Mouse (Mus musculus) fibroblast of lung, adult 2 months (primary cell): Measurements from ENCODE around the gene Vrtn.

Experiments used
- DNase-seq: peaks from one replicate; pipeline ENCODE4 v3.0.0-alpha.2; 2011; ENCODE audit warnings: low read depth

Gene Vrtn

DNA sequence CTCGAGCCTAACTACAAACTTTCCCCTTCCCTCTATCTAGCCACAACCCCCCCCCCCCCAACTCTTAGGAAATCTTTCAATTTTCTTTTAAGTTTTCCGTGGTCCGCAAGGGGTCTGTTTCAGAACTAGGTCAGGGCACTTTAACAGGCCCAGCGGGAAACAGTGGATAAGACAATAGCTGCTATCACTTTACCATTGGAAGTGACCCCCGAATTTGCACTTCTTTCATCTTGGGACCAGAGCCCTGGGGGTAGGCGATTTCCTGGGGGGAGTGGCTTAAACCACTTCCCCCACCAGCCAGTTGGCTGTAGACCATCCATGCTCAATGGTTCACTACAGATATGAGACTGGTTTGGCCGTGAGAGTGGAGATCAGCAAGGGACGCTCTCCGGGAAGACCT is at the start of gene Vrtn:
Gene Vrtn, plus strand, starts transcription at position 366 of the 400 bp plus-strand sequence.
- no peak for DNase-seq

DNA sequence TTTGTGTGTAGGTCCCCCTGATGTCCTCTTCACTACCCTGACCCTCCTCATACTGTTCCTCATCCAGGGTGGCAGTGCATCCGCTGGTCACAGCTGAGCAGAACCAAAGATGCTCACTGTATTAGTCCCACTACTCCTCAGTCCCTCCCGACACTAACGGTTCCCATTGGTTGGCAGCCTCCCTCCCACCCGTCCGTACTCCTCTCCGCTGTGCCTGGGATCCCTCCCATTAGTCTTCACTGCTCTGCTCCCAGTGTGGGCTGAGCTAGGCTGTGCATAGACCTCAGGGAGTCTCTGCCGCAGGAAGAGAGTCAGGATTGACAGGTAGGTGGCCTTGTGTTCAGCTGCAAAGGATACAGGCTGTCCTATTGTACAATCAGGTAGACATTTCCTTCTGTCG is 42.5 kb upstream of the Vrtn start:
- DNase-seq: no peak

DNA sequence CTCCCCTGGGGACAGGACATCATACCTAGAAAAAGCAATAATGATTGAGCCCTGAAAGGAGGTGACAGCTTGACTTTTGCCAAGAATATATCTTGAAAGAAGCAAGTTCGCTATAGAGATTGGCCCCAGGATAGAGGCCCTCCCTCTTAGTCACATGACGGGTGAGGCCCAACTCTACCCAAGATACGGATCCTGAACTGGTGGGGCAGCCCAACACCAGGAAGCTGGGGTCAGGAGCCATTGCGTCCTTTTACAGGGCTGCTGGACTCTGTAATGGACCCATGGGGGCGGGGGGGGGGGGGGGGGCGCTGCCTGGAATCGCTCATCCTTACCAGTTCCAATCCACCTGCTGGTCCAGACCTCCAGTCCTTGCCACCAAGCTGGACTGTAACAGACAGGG is 36.8 kb upstream of the Vrtn start:
- no peak for DNase-seq

DNA sequence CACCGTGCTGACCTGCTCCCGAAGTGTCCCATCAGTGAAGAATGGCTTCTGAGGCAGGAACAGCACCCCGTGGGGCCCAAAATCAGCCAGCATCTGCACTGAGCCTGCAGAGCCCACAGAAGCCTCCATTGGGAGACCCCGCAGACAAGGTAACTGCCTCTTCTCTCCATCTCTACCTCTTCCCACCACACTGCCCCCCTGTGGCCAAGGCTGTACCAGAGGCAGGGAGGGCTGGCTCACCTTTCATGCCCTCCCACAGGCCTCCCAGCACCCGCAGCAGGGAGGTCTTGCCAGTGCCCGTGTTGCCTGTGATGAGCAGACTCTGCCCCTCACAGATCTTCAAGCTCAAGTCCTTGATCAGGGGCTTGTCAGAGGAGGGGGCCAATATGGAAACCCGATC is 35.0 kb upstream of the Vrtn start:
- DNase-seq: no peak

DNA sequence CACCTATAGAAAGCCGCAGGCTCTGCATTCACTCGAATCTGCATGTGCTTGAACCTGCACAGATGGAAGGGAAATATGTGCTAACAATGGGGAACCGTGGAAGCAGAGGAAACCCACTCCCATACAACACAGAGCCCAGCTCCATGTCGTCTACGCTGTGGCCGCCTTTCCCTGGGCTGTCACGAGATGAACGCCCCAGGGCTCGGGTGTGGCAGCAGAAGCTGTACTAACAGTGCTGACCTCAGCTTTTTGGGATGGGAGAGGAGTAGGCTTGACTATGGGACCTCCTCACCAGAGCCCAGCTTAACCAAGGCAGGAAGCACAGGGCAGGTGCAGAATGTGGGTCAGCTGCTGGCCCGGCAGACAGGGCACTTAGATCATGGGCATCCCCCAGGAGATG is 29.1 kb upstream of the Vrtn start:
- DNase-seq: no peak

DNA sequence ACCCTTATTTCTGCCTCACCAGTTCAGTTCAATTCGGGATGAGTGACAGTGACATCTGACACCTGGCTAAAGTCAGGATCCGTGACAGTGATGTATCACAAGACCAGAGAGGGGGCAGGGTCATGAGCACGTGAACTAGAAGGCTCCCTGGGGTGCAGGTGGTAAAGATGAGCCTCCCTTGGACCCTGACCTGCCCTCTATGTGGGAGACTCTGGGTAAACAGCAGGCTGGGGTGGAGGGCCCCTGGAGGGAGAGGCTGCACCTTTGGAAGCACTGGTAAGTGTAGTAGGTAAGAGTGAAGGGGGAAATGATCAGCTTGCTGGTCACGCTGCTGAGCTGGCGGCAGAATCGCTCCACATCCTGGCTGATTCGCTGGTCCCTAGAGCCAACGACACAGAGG is 28.3 kb upstream of the Vrtn start:
- no peak for DNase-seq

DNA sequence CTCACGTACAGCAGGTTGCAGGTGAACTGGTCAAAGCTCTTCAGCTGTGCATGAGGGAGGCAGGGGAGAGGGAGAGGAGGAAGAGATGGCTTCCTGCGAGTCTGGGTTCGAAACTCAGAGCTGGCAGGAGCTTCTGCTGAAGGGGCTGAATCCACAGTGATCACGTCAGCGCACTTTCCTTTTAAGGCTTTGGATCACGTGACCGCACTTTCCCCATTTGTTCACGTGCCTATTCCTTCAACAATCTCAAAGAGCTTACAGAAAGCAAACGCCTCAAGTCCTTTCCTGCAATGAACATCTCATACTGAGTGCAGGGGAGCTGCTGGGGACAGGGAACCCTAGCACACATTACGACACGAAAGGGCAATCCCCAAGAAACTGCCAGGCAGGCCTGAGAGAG is 26.8 kb upstream of the Vrtn start:
- DNase-seq: no peak

DNA sequence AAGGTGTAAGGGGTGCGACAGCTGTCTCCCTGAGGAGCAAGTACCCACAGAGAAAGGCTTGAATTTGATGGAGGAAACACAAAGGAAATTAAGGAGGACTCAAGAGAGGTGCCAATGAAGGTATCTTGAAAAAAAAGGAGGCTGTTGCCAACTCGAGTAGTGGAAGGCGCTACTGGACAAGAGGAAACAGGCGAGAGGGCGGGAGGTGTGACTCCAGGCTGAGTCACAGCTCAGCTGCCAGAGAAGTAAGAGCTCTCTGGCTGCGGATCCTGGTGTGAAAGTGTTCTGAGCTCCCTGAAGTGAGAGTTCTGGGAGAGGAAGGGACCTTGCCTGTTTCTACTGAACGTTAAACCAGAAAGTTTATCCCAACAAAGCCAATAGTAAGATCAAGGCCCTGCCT is 26.3 kb upstream of the Vrtn start:
- DNase-seq: peak; percentile 31

DNA sequence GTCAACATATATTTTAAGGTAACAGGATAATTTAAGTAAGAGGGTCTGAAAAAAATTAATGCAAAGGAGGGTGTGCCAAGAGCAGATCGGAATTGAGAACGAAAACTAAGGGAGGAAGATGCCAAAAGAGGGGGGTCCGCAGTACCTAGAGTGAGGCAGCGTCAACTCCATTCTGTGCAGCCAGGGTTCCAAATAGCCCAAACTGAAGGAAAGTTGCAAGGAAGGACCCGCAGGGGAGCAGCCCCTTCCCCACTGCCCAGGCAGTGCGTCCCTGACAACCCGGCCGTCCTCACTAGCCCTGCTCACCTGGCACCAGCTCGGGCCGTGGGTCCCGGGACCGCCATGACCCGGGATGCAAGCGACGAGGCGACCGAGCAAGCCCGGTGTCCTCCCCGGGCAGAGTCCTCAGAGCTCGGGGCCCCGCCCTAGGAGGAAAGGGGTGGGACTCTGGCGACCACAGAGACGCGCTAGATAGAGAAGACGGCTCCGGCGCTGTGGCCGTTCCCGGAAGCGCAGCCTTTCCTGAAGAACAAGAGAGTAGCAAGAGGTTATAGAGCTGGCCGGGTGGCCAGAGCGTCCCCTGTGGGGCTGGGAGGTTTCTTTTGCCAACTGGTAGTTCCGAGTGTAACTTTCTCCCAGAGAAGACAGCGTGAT is 23.7 kb upstream of the Vrtn start, which contains the start of gene Abcd4:
Gene Abcd4, minus strand, starts transcription at position 437 of the 654 bp plus-strand sequence.
- DNase-seq: peak; percentile 87

DNA sequence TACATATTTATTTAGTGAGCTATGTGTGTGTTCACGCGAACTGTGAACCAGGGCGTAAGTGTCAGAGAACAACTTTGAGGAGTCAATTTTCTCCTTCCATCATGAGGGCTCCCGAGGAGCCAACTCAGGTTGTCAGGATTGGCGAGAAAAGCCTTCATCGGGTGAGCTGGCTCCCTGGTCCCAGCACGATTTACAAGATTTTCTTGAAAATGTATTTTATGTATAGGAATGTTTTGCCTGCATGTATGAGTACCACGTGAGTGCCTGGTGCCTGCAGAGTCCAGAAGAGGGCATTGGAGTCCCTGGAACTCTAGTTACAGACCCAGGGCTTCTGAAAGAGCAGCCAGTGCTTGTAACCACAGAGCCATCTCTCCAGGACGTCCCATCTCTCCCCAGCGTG is 23.2 kb upstream of the Vrtn start:
- peak; percentile 23 for DNase-seq

DNA sequence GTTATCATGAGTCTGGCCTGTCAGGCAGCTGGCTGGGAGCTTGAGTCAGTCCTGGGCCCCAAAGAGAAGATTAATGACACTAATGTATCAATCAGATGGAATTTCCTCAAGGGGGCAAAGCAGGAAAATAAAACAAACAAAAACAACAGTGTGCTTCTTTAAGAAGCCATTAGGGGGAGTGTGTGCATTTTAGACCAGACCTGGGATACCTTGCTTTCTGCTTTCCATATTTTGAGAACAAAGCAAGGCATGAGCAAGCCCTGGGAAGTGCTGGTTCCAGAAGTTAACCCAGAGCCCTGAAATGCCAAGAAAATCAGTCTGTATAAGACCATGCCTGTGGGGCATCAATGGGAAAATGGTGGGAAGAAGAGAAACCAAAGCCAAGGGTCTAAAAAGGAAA is 19.8 kb upstream of the Vrtn start:
- no peak for DNase-seq

DNA sequence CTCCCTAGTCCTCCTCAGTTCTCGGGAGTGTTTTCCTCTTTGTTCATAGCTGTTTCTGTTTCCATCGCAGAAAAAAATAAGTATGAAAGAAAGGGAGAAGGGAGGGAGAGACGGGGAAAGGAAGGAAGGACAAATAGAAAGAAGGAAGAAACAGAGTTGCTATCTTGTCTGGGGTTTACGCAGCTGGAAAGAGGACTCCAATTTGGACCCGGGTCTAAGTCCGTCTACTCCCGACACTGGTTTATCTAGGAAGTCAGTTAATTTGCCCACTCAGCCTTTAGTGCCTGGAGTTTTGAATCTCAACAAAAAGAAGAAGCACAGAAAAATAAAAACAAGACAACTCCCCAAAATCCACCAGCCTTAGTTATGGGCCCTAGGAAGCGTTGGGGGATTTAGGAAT is 16.2 kb upstream of the Vrtn start:
- DNase-seq: no peak

DNA sequence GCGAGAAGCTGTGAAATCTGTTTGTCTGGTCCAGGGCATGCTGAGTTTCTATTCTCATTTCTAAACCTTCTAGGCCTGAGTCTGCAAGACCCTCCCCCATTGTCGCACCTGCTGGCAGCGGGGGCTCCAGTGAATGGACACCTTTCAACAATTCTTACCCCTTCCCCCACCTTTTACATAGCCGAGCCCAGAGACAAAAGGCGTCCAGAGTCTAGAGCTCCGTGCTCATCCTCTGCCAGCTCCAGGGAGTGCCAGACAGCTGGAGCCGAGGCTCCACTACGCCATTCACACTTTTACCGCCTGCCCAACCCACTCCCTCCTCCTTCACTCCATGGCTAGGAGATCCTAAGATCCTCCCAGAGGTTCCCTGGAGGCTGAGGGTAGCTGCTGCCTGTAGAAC is 15.7 kb upstream of the Vrtn start:
- DNase-seq: no peak

DNA sequence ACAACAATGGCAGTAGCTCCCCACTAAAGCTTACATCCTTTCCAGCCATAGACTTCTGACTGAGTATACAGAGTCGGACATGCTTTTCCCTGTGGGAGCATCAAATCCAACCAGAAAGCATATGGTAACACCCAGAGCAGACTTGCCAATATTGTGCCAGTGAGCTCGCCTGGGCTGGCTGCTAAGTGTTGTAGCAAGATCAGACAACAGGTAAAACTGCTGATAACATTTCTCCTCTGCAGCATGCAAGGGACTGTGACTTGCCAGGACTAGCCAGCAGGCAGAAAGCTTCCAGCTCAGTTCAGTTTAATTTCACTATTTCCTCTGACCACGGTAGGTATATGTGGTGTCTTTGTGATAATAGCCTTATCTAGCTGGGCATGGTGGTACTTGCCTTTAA is 9.0 kb upstream of the Vrtn start:
- no peak for DNase-seq

DNA sequence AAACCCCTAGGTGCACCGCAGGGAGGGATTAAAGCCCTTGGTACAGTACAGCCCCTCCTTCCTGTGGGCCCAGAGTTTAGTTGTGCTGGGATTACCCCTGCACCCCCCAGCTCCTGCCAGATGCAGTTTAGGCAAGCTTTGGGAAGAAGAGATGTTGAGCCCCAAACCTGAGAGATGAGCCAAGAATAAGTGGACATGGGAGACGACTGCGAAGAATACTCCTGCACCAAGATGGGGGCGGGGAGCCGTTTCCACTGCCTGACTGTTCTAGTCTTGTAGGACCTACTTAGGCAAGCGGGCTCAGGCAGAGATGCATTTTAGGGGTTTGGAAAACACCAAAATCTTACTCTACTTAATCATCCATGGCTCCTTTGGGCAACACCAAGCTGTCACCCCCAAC is 566 bp upstream of the Vrtn start:
- no peak for DNase-seq

DNA sequence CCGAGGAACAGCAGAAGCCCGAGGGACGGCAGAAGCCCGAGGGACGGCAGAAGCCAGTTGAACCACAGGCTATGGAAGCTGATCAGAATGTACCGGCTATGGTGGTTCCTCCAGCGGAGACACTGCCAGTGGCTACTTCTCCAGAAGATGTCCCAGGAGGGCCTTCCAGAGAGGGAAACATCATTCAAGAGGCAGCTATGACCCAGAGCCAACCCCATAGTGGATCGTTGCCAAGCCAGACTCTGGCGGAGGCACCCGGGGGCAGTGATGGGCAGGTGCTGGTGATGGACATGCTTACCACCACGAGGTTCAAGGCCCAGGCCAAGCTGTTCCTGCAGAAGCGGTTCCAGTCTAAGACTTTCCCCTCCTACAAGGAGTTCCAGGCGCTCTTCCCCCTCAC is 9.4 kb downstream of the Vrtn start:
- no peak for DNase-seq

DNA sequence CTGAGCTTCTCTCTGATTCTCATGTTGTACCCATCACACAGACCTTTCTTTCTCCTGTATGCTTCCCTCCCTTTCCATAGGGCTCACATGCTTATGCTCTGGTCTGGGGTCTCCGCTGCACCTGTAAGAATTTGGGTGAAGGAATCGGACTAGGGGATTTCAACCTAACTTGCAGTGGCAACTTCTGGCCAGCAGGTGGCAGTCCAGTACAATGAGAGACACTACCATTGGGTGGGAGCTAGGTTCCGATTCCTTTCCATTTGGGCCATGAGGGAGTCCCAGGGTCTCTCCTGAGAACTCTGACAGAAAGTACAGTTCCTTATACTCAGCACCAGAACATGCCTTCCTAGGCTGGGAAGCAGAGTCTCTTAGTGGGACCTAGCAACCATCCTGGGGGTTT is 13.1 kb downstream of the Vrtn start:
- DNase-seq: no peak

DNA sequence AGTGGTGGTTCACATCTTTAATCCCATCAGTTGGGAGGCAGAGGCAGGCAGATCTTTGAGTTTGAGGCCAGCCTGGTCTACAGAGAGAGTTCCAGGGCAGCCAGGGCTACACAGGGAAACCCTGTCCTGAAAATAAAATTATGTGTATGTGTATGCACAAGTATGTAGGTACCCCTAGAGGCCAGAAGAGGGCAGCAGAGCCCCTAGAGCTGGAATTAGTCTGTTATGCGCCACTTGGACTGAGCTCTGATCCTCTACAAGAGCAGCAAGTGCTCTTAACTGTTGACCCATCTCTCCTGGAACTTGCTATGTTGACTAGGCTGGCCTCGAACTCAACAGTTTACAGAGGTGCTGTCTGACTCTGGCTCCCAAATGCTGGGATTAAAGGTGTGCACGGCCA is 29.7 kb downstream of the Vrtn start:
- DNase-seq: no peak

DNA sequence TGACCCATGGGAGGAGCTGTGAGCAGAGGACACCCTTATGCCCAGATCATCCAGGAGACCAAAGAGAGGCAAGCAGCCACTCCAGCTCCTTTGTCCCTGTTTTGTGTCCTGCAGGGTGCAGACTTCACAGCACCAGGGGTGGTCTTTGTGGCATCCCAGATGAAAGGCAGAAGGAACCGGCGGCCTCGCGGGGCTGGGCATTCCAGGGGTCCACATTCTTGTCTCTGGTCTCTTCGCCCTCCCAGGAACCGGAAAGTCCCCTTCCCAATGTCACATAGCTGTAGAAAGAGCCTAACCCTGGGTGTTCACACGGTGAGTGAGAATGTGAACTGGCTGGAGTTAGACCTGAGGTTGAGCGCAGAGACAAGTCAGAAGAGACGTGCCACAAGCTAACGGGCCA is 30.8 kb downstream of the Vrtn start:
- DNase-seq: no peak

DNA sequence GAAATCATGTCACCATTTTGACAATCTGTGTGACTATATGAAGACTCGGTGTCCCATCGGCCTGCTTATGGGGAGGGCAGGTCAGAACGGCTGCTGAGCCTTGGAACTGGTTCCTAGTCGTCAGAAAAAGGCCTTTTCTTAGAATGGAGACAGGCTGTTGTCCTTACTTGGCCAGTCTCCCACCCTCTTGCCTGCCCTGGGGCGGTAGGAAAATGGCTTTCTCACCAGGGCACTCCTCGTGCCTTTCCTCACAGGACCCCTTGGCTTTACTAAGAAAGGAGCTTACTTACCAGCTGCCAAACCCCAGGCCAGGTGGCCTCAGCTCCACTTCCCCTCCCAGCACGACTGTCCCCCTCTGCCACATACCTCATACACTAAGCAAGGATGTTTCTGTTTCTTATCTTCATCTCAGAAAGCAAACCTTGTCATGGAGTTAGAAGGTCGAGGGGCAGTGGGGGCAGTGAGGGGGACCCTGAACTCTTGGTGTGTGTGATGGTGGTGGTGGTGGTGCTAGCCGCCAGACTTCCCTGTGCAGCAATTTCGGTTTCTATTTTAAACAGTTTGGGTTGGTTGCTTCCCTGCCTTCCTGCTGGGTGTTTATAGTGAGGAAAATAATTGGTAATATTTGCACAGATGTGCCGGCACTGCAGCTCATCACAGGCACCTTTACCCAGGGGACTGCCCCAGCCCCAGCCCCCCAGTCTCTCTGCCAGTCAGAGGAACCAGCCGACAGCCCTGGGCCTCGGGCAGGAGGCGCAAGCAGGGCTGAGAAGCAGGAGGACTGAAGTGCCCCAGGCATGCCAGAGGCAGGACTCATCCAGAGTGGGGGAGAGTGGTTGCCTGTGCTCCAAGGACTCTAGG is 34.1 kb downstream of the Vrtn start:
- DNase-seq: no peak

DNA sequence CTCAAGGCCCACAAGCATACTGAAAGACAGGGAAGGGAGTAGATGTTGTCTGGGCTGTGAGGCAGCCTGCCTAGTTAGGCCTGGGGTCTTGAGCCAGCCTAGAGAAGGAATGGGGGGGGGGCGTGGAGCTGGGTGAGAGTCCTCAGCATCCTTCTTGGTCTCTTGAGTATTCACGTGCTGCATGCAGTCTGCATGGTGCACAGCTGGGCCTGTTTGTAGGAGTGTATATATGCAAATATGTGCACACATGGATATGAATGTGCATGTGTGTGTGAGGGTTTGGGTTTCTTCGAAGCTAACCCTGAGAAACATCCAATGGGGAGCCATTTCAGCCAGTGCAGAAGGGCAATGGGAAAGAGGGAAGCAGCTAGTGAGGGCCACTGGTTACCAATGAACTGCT is 35.2 kb downstream of the Vrtn start:
- DNase-seq: no peak

DNA sequence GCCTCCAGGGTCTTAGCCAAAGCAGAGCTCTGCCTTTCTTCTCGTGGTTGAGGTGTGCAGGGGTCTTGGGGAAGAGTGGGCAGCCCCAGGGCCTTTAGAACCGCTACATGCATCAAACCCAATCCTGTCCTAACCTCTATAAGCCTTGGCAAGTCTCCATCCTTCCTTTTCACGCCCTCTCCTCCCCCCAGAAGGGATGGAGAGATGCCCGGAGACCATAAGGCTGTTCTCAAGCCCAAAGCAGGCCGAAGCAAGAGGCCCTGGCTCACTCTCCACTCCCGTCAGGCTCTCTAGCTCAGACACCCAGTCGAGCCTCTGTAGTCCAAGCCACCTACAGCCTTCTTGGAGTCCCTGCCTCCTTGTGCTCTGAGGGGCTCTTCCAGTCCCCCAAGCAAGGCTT is 43.8 kb downstream of the Vrtn start:
- no peak for DNase-seq

DNA sequence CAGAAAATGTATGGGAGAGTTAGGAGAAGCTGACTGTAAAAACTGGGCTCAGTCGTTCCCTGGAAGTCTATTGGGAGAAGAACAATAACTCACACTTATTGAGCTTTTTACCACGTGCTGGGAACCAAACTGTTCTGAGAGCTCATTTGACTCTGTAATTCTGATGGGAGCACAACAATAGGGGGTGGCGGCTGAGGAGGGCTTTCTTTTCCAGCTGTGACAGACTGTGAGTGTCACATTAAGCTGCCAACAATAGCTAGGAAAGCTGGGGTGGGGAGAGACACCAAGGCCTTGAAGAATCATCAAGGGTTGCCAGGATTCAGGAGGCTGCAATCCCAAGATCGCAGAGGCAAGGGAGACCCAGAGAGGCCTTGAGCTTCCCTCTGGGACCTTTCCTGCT is 45.4 kb downstream of the Vrtn start:
- no peak for DNase-seq

DNA sequence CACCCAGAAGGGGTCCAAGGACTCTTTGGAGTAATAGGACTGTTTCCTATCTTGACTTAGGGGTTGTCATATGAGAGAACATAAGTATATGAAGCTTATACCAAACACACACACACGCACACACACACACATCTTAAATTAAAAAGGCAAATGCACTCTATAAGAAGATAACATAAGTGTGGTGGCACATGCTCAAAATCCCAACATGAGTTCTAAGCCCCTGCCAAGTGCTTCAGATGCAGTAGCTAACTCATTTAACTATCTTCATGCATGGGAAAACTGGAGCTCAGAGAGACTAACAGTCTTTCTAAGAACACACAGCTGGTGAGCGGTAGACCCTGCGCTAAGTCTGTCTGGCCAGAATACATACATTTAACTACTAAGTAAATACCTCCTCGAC is 46.7 kb downstream of the Vrtn start:
- DNase-seq: no peak
